Mouse (Mus musculus): Measurements from ENCODE around the gene Eif5a.
A peak's percentile ranks its signal among the peaks of the same experiment; 100 is the strongest.
"Not testable (repeated sequence)": the region's sequence is repeated elsewhere in the genome, so short reads cannot be mapped to it uniquely, and the experiment has no call there.

The Eif5a gene

DNA sequence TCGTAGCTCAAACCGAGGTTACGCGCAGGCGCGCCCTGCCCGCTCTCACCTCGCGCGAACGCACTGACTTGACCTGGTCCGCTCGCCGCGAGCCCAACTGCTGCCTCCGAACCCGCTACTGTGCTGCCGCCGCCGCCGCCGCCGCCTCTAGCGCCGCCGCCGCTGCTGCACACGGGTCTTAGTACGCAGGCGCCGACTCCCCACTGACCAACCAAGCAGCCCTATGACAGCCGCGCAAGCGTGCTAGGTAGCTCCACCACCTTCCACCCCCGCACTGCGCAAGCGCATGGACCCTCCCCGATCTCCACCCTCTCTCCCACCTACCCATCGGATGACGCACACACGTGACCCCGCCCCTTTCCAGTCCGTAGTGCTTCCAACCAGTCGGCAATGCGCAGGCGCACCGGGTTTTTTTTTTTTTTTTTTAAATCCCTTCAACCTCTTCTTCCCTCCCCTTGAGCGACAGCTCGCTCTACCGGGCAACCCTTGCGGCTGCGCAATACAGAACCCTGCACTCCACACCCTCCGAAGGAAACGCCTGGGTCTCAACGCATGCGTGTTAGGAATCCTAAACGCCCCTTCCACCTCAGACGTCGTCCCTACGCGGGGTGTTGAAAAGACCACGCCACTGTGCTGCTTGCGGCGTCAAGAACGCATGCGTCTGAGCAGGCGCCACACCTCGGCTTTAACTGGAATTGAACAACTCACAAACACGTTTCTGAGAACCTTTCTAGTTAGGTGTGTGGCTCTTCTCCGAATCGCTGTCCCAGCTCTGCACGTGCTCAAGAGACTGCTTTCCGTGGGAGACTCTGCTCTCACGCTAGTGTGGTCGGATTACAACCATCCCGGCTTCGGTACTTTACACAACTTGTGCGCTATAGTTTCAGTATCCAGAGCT, at the start of gene Eif5a:
Gene Eif5a, minus strand, starts transcription at position 845 of the 898 bp plus-strand sequence.
- DNase-seq, result peak; percentile 100

DNA sequence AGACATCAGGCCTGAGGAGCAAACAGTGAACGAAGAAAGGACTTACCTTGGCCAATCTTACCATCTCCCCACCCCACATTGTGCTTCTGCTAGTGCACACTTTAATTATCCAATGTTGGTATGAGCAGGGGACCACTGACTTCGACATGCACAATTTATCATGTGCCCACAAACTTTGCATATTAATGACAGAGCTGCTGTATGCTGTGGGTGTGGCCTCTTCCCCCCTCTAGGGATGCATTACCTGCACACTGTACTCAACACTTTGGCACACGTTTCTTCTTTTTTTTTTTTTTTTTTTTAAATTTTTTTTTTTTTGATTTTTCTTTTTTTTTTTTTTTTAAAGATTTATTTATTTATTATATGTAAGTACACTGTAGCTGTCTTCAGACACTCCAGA, 49.0 kb upstream of the Eif5a start:
- DNase-seq, result no peak

DNA sequence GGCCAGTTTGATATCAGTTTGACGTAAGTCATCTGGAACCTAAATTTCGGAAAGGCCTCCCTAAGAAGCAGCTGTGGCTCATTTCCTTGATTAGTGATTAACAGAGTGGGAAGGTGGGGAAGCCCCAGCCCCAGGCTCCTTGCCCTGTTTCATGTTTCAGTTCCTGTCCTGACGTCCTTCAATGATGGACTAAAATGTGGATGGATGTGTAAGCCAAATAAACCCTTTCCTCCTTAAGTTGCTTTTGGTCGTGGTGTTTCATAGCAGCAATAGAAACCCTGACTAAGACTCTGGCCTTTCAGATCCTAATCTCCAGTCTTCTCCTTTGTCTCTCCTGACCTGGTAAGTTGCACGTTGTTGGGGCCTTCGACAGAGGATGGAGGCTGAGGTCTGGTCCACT, 48.5 kb upstream of the Eif5a start:
- no peak for DNase-seq

DNA sequence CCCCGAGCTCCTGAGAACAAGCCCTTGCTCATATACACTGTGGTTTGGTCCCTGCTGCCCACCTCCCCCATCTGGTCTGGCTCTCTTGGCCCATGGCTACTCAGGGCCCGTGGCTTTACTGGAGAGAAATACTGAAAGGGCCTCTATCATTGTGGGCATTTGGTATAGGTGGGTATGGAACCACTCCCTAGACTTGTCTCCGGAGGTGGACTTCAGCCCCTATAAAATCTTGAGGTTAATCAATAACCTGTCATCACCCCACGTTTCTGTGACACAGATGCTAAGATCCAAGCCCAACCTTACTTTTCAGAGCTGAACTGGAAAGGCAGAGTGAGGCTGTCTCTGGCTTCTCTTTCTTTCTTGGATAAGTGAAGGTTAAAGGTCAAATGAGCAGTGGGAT, 47.0 kb upstream of the Eif5a start:
- DNase-seq, result no peak

DNA sequence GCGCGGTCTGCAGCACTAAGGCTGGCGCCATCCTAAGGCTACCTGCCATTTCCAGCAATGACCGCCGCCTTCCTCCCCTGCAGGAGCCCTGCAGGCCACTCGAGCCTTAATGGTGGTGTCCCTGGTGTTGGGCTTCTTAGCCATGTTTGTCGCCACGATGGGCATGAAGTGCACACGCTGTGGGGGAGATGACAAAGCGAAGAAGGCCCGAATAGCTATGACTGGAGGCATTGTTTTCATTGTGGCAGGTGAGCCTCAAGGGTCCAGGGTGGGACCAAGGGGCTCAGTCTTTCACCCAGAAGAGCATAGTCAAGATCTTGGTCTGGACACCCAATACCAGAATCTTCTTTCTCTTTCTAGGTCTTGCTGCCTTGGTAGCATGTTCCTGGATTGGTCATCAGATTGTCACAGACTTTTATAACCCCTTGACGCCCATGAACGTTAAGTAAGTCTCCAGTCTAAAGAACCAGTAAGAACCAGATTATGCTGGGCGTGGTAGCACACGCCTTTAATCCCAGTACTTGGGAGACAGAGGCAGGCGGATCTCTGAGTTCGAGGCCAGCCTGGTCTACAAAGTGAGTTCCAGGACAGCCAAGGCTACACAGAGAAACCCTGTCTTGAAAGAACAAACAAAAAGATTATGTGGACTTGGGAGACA, 45.2 kb upstream of the Eif5a start:
- no peak for DNase-seq

DNA sequence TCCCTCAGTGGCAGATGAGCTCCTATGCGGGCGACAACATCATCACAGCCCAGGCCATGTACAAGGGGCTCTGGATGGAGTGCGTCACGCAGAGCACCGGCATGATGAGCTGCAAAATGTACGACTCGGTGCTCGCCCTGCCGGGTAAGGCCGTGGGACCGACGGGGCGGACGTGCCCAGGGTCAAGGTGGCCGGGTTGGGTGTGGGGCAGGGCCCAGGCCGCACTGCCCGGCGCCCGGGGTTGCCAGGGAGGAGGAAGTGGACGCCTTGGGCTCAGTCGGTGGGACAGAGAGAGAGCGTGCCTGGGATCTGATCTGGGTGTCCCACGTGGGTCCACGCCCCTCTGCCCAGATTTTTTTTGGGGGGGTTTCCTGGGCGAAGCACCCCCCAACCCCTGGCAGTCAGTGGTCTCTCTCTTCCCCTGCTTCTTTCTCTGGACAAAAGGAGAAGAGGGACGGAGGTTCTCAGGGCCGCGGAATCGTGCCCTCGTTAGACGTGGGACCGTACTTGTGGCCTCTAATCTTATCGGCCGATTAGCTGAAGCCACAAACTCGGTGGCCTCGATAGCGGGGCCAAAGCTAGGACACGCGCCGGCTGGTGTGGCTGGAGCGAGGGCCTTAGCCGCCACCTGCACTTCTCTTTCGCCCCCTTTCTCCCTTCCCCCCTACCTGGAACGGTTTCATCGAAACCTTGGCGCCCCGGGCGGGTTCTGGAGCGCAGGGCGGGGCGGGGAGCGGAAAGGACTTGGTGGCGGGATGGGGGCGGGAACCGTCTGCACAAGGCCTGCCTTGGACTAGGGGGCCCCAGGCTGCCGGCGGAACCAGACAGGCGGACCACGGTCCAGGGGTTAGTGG, 44.5 kb upstream of the Eif5a start:
- DNase-seq, result peak; percentile 79 to 89

DNA sequence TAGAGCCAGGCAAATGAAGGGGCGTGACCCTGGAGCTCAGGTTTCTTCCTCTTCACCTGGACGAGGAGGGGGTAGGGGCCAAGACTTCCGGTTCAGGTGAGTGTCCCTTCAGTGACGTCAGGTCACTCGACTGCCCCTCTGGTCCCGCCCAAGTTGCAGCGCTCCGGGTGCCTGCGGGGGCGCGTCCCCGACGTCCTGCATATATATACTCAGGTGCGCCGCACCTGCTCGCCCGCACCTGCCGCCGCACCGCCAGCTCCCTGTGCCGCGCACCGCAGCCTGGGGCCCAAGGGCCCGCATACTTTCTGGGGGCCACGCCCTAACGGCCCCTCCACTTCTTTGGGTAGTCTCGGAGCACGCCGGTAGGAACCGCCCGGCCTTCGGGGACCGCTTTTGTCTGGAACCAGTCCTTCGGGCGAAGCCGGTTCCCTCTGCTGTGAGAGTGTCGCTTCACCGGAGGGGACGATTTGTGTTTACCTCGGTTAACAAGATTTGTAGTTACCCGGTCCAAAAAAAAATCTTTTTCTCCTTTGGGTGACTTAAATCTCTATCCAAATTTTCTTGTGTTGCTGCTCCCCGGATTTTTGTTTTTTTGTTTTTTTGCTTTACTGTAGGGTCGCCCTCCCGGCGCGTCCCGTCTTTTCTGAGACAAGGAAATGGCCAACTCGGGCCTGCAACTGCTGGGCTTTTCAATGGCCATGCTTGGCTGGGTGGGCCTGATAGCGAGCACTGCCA, 43.7 kb upstream of the Eif5a start:
- DNase-seq, result peak; percentile 70 to 81

DNA sequence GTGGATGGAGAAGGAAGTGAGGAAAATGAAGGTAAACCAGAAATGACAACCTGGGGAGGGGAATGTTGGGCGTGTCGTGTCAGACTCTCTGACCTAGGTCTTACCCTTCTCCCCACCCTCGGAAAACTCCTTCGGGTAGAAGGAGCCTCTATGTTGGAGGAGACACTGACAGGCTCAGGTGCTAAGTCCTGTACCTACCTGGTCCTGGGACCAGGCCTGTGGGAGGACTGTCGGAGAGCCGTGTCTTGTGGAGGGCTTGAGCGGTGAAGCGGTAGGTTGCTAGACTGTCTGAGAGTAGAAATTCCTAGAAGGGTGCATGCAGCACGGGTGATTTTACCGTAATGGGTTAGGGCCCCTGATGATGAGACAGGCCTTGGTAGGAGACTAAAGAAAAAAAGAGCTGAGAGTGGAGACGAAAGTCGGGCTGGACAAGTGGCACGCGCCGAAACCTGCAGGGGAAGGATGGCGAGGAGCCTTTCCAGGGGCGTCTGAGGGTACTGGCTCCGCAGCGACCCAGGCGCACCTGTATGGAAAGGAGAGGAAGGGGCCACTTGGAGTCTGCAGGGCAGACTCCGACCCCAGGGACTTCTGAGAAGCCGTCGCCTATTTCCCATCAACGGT, 43.0 kb upstream of the Eif5a start, which contains the start of gene Cldn7:
Gene Cldn7, plus strand, starts transcription at position 130 of the 621 bp plus-strand sequence.
- DNase-seq, result no peak

DNA sequence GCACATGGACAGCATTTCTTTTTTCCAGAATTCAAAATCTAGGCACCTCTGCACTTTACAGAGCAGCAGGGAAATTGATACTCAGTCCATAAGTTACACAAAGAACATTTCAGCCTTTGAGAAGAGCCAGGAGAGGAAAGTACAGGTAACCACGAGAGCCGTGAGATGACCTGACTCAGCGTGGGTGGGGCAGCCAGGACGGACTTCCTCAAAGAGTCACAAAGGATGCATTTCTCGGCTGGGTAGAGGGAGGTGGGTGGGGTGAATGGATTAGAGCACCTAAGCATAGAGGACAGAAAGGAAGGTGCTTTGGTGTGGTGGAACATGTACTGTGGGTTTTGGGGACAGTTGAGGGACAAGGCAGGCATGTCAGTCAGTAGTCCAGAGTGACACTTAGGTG, 40.1 kb upstream of the Eif5a start:
- no peak for DNase-seq

DNA sequence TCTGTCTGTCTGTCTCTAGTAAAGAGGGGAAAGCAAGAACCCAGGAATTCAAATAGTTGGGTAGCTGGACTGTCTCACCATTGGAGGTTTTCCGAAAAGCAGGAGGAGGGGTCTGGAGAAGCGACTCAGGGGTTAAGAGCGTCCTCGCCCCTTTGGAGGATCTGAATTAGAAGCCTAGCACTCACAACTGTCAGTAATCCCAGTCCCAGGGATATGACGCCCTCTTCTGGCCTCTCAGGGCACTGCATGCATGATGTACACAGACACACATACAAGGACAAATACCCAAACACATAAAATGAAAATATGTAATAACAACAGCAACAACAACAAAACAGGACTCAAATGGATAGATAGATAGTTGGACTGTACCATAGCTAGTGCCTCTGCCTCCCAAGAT, 38.9 kb upstream of the Eif5a start:
- DNase-seq, result peak; percentile 53 to 55

DNA sequence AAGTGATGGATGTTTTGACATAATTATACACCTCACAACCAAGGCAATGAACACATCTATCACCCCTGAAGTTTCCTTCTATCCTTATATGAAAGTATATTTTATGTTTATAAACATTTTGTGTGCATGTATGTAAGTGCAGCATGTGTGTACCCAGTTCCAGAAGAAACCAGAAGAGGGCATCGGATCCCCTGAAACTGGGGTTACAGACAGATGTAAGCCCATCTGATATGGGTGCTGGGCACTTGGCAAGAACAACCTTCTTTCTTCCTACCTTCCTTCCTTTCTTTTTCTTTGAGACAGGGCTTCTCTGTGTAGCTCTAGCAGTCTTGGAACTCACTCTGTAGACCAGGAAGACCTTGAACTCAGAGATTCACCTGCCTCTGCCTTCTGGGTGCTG, 34.5 kb upstream of the Eif5a start:
- no peak for DNase-seq

DNA sequence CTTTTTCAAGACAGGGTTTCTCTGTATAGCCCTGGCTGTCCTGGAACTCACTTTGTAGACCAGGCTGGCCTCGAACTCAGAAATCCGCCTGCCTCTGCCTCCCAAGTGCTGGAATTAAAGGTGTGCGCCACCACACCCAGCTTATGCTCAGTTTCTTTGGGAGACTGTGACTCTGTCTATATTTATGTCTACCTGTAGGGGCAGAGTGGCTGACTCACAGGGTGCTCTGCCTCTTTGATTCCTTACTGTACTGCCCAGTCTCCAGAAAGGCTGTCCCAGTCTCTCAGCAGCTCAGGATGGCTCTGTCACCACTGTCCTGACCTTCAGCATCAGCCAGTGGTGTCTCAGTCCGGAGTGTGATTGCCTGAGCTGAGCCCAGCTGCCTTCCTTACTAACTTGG, 33.9 kb upstream of the Eif5a start:
- DNase-seq, result not testable (repeated sequence)

DNA sequence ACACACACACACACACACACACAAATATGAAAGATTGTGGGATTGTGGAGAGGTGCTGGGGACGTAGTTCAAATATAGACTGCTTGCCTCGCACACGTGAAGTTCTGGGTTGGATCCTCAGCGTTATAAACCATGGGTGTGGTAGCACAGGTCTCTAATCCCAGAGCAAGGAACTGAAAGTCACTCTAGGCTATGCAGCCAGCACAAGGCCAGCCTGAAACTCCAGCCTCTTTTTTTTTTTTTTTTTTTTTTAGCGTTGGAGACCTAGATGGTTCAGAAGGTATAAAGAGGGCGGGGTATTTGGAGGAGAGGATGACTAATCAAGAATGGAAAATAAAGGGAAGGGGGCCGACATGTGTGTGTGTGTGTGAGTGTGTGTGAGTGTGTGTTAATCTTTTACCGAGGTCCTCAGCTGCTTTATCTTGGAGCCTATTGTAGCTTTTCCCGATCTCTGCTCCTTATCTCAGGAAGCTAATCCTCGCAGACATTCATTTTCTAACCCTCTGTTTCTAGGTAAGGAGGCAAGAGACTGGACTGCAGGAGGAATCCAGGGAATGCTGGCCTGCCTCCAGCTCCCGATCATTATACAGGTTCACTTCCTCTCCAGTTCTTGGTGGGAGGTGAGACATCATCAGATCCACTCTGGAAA, 31.6 kb upstream of the Eif5a start:
- DNase-seq, result no peak

DNA sequence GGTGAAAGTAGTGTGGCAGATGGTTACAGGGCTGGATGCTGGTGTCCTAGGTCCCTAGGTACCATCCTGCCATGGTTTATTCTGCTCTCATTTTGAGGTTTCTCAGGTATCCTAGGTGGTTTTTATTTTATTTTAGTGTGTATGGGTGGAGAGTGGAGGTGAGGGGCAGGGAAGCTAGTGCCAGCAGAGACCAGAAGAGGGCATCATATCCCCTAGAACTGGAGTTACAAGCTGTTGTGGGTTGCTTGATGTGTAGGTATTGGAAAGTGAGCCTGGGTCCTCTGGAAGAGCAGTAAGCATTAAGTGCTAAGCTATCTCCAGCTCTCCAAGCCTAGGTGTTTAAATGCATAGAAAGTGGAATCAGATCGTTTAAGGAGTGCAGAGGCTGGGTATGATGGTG, 30.5 kb upstream of the Eif5a start:
- DNase-seq, result no peak

DNA sequence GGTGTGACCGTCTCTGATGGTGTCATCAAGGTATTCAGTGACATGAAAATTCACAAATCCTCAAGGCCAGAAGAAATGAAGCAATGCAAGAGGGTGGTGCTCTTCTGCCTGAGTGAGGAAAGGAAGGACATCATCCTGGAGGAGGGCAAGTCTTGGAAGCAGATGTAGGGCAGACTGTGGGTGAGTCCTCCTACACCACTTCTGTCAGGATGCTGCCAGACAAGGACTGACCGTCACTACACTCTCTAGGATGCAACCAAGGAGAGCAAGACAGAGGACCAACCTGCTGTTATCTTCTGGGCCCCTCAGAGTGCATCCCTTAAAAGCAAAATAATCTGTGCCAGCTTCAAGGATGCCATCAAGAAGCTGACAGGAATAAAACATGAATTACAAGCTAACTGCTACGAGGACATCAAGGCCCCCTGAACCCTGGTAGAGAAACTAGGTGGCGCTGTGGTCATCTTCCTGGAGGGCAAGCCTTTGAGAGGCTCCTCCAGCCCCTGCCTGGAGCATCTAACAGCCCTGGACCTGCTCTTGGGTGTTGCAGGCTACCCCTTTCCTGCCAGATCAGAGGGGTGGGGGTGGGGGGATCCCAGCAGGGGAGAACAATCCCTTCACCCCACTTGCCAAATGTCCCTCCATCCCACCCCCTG, 29.2 kb upstream of the Eif5a start:
- DNase-seq, result peak in 1 of 2 experiments; percentile 54

DNA sequence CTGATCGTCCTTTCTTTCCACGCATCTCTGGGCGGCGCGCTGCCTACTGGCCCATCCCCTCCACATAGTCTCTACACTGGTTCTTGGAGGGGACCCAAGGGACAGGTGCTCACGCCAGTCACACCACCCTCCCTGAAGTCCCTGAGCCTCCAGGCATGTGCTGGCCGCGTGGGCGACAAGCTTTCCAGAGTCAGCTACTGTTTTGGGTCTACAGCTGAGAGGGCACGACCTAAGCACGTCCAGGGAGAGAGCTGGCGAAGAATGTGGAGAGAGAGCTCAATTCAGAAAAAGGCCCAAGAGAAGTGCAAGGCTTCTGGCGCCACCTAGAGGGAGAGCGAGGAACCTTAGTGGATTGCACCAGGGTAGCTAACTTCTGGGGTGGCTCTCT, 27.0 kb upstream of the Eif5a start:
- peak; percentile 95 for DNase-seq

DNA sequence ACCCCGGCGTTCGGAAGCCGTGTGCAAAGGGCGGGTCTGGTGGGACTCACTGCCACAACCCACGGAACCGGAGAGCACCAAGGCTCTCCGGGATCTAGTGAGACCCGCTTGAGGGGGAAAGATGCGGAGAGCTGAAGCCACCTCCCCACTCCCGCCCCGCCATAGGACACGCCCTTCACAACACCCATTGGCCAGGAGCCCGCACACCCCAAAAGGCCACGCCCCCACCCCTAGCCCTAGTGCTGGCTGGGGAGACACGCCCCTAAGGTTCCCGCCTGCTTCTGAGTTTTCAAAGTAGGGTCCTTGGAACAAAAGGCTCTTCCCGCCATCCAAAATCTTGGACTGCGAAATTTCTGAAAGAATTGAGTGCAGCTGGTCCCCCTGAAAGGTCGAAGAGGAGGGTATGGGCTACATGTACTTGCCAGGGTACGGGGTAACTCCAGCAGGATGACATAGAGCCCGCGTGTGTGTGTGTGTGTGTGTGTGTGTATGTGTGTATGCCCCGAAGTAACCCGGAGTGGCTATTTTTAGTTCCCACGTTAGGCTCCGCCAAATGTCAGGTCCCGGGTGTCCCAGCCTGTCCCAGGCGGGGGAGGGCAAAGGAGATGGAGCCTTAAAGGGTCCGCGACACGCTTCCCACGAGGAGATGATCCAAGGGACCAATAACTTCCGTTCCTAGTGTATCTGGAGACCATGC, 26.5 kb upstream of the Eif5a start, which contains the start of gene Slc2a4:
Gene Slc2a4, minus strand, starts transcription at position 123 of the 697 bp plus-strand sequence.
- DNase-seq, result peak; percentile 98

DNA sequence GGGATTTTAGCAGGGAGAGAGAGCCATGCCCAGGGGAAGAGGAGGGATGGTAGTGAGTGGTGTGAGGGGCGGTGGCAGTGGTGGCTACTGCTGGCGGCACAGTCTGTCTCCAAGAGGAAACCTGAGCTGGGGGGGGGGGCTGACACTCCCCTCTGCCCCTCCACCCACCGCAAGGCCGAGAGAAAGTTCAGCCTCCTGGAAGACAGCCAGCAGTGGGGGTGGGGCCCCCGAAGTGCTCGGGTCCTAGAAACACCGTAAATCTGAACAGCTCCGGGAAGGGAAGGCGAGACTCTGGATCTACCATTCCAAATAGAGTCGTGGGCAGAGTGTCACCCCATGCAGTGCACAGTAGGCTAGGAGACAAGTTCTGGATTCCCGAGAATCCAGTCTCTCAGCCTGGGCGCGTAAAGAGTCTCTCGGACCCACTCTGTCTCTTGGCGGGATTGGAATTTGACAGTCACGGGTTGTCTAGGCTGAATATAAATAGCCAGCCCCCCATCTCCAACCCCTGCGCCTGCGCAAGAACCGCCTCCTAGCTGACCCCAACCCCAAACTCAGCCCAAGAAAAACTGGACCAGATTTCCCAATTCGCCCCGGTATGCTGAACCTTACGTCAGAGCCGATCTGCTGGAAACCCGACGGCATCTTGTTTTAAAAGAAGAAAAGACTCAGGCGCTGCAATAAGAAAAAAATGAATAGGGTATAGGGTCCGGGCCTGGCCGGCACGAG, 25.7 kb upstream of the Eif5a start:
- peak; percentile 78 to 82 for DNase-seq
